Mouse (Mus musculus): ENCODE data around the gene Cib2. TPM values are rescaled to one million over a fixed set of nuclear protein-coding genes. Genes with fewer than 3 reads are reported as not detected.
A peak's percentile ranks its signal among the peaks of the same experiment; 100 is the strongest.

The Cib2 gene
- polyA plus RNA-seq, 1 experiment from 2014 or later = 15.3 TPM

DNA sequence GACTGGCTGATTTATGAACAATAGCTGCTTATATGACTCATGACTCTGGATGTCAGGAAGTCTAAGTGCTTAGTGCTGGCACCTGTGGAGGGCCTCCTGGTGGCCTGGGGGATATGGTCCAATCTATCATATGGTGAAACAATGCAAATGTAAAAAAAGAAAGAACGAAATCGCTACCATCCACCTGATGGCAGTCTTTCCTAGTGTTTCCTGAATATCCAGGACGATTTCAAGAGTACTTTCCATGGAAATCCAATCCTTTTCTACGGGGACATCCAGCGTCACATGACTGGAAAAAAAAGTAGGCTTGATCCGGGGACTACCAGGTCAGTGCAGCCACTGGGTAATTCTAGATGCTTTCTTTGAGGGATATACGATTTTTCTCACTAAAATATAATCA lies 32.3 kb downstream of the Cib2 start:
- no peak overlapping the region for H3K27ac ChIP-seq (ENCODE audit: low read length)
- no peaks in the 10 kb centered on the region for H3K27me3 ChIP-seq (ENCODE audit: control insufficient read depth, insufficient read depth, low read length)
- WGBS = 65% methylated on average over 7 of the region's 7 CpGs

DNA sequence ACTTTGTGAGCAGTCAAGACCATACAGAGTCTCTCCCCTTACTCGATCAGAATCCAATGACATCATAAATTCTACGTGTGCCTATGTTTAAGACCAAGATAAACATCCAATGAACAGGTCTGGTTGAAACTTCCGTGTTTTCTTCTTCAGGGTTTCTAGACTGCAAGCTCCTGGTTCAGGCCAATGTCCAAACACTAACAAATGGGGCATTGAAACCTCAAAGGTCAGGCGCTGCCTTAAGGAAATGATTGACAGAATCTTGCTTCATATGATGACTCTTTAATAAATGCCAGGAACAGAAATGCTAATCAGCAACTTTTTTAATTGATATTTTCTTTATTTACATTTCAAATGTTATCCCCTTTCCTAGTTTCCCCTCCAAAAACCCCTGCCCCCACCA lies 39.7 kb downstream of the Cib2 start:
- WGBS = 65% methylated on average over 4 of the region's 4 CpGs
- no peak overlapping the region for H3K27ac ChIP-seq (ENCODE audit: low read length)
- no peak for ATAC-seq (ENCODE audit: insufficient number of reproducible peaks, insufficient read depth, low FRiP score, low read depth)
- H3K4me1 ChIP-seq (ENCODE audit: control insufficient read depth, insufficient read depth, low read length) = no peaks in the 10 kb centered on the region
- H3K4me3 ChIP-seq (ENCODE audit: low read depth, low read length) = no peak overlapping the region
- no peak overlapping the region for H3K9ac ChIP-seq (replicated peaks; ENCODE audit: low read depth, low read length)
- H3K4me2 ChIP-seq (replicated peaks; ENCODE audit: low read depth, low read length) = no peak overlapping the region
- no peaks in the 10 kb centered on the region for H3K9me3 ChIP-seq (ENCODE audit: control insufficient read depth, low read depth, low read length)
- H3K27me3 ChIP-seq (ENCODE audit: control insufficient read depth, insufficient read depth, low read length) = no peaks in the 10 kb centered on the region
- no peaks in the 10 kb centered on the region for H3K36me3 ChIP-seq (ENCODE audit: control insufficient read depth, insufficient read depth, low read length)

More for the DNA sequence above, 32.3 kb downstream of the Cib2 start:
- Histone ChIP-seq H3K9me3 (ENCODE audit: control insufficient read depth, low read depth, low read length) (no peaks in the 10 kb centered on the region), H3K9ac (replicated peaks; ENCODE audit: low read depth, low read length) (no peak overlapping the region), H3K4me3 (ENCODE audit: low read depth, low read length) (no peak overlapping the region), H3K4me1 (ENCODE audit: control insufficient read depth, insufficient read depth, low read length) (no peaks in the 10 kb centered on the region), H3K4me2 (replicated peaks; ENCODE audit: low read depth, low read length) (no peak overlapping the region), H3K36me3 (ENCODE audit: control insufficient read depth, insufficient read depth, low read length) (no peaks in the 10 kb centered on the region)
- no peak for ATAC-seq (ENCODE audit: insufficient number of reproducible peaks, insufficient read depth, low FRiP score, low read depth)

DNA sequence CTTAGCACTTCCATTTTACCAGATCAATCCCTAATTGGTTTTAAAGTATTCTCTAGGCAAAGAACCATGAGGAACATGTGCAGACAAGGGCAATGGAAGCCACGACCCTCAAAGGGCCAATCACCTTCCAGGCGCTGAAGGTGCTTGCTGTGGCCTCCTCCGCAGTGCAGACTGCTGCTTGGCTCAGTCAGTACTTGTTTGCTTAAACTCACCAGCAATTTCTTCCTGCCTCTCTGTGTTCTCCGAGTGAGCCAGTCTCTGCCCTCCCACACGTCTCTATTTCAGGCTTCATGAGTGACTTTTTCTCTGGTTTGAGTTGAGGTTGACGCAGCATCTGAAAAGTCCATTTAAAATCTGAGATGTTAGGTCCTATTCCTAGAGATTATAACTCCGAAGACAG lies 41.1 kb downstream of the Cib2 start:
- WGBS = 60% methylated on average over 7 of the region's 7 CpGs

DNA sequence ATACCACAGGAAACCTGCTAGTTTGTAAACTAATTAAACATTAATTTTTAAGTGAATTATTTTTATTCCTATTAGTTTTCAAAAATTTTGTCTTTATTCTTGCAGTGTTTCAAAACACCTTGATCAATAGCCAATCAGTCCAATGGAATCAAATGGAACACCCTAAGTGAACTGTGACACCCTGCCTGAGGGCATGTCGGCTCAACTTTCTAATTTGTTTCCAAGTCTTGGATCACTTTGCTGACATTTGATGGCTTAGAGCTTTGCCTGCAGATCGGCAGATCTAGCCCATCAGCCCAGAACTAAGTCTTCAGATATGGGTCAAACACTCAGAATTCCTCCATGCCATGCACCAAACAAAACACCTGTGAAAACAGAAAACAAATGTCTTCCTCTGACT lies 44.0 kb downstream of the Cib2 start:
- no peak overlapping the region for H3K4me3 ChIP-seq (ENCODE audit: low read depth, low read length)
- 71% methylated on average over 2 of the region's 2 CpGs for WGBS
- H3K27me3 ChIP-seq (ENCODE audit: control insufficient read depth, insufficient read depth, low read length) = no peaks in the 10 kb centered on the region
- H3K4me1 ChIP-seq (ENCODE audit: control insufficient read depth, insufficient read depth, low read length) = no peaks in the 10 kb centered on the region
- H3K4me2 ChIP-seq (replicated peaks; ENCODE audit: low read depth, low read length) = no peak overlapping the region
- H3K36me3 ChIP-seq (ENCODE audit: control insufficient read depth, insufficient read depth, low read length) = no peaks in the 10 kb centered on the region
- no peak overlapping the region for H3K27ac ChIP-seq (ENCODE audit: low read length)
- ATAC-seq (ENCODE audit: insufficient number of reproducible peaks, insufficient read depth, low FRiP score, low read depth) = no peak
- H3K9ac ChIP-seq (replicated peaks; ENCODE audit: low read depth, low read length) = no peak overlapping the region
- no peaks in the 10 kb centered on the region for H3K9me3 ChIP-seq (ENCODE audit: control insufficient read depth, low read depth, low read length)

More for the DNA sequence above, 41.1 kb downstream of the Cib2 start:
- no peaks in the 10 kb centered on the region for H3K27me3 ChIP-seq (ENCODE audit: control insufficient read depth, insufficient read depth, low read length)
- H3K4me2 ChIP-seq (replicated peaks; ENCODE audit: low read depth, low read length) = no peak overlapping the region
- no peak for ATAC-seq (ENCODE audit: insufficient number of reproducible peaks, insufficient read depth, low FRiP score, low read depth)
- H3K9me3 ChIP-seq (ENCODE audit: control insufficient read depth, low read depth, low read length) = no peaks in the 10 kb centered on the region
- no peak overlapping the region for H3K27ac ChIP-seq (ENCODE audit: low read length)
- no peak overlapping the region for H3K9ac ChIP-seq (replicated peaks; ENCODE audit: low read depth, low read length)
- no peaks in the 10 kb centered on the region for H3K4me1 ChIP-seq (ENCODE audit: control insufficient read depth, insufficient read depth, low read length)
- no peak overlapping the region for H3K4me3 ChIP-seq (ENCODE audit: low read depth, low read length)
- no peaks in the 10 kb centered on the region for H3K36me3 ChIP-seq (ENCODE audit: control insufficient read depth, insufficient read depth, low read length)

DNA sequence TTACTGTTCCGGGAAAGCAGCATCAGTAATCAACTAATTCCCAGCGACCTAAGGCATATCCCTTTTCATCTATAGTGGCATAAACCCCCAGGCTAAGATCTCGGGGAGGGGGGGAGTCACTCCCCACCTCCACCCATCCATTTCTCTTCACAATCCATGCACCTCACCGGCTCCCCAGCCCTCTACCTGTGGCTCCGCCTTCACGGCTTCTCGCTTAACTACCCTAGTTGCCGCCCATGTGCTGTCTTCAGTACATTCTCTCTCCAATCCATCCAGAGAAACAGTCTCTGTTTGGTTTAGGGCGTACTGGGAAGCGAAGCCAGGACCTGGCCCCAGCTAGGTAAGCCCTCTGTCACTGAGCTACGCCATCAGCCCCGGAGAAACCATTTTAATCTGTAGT lies 57.1 kb downstream of the Cib2 start:
- ATAC-seq (ENCODE audit: insufficient number of reproducible peaks, insufficient read depth, low FRiP score, low read depth) = no peak
- Histone ChIP-seq H3K27me3 (ENCODE audit: control insufficient read depth, insufficient read depth, low read length) (0 out of 2 replicates have a peak, but pooled peaks cover 3% of the 10 kb centered on the region), H3K27ac (ENCODE audit: low read length) (no peak overlapping the region), H3K9me3 (ENCODE audit: control insufficient read depth, low read depth, low read length) (no peaks in the 10 kb centered on the region), H3K4me2 (replicated peaks; ENCODE audit: low read depth, low read length) (peak overlapping the region; percentile 97), H3K4me1 (ENCODE audit: control insufficient read depth, insufficient read depth, low read length) (no peaks in the 10 kb centered on the region), H3K9ac (replicated peaks; ENCODE audit: low read depth, low read length) (no peak overlapping the region), H3K36me3 (ENCODE audit: control insufficient read depth, insufficient read depth, low read length) (no peaks in the 10 kb centered on the region), H3K4me3 (ENCODE audit: low read depth, low read length) (no peak overlapping the region)
- WGBS = 7% methylated on average over 12 of the region's 12 CpGs

DNA sequence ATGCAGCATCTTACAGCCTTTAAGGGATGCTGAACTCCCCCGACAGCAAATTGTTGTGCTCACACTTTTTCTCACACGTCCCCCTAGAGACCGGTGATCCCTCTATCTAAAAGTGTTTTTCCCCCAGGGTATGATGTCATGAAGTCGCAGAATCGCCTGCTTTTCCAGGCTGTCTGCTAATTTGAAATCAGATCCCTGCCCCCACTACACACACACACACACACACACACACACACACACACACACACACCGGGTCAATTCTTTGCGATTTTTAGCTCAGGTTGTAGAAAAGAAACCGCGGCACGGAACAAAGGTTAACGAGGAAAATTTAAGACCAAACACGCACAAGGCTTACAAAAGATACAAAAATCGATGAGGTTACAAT lies 57.9 kb downstream of the Cib2 start:
- no peaks in the 10 kb centered on the region for H3K4me1 ChIP-seq (ENCODE audit: control insufficient read depth, insufficient read depth, low read length)
- no peak overlapping the region for H3K9ac ChIP-seq (replicated peaks; ENCODE audit: low read depth, low read length)
- peak overlapping the region; percentile 71 for H3K4me3 ChIP-seq (ENCODE audit: low read depth, low read length)
- H3K4me2 ChIP-seq (replicated peaks; ENCODE audit: low read depth, low read length) = peak overlapping the region; percentile 97
- H3K27me3 ChIP-seq (ENCODE audit: control insufficient read depth, insufficient read depth, low read length) = 0 out of 2 replicates have a peak, but pooled peaks cover 3% of the 10 kb centered on the region
- 6% methylated on average over 13 of the region's 13 CpGs for WGBS
- no peaks in the 10 kb centered on the region for H3K9me3 ChIP-seq (ENCODE audit: control insufficient read depth, low read depth, low read length)
- H3K36me3 ChIP-seq (ENCODE audit: control insufficient read depth, insufficient read depth, low read length) = no peaks in the 10 kb centered on the region
- no peak overlapping the region for H3K27ac ChIP-seq (ENCODE audit: low read length)
- no peak for ATAC-seq (ENCODE audit: insufficient number of reproducible peaks, insufficient read depth, low FRiP score, low read depth)

DNA sequence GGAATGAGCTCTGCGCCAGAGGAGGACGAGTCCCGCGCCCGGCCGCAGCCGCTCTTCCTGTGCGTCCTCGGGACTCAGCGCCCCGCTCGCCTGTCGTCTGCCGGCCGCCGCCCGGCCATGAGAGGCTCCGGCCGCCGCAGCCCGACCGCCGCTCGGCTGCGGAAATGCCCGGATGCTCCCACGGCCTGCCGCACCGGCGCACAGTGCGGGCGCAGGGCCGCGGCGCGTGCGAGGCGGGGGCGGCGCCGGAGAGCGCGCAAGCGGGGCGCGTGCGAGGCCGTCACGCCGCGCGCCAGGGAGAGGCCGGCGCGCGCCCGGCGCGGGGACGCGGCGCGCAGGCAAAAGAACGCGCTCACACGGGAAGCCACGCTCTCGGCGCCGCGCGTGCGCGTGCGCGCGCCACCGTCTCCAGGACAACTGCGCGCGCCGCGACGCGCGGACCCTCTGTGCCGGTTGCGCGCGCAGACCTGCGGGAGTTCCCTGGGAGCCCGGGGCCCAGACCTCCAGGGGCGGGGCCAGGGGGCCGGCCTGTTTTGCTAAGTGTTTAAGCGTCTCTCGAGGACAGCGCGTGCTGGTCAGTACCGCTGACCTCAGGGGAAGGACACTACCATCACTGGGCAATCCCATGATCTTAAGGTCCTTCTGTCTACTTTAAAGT lies 58.4 kb downstream of the Cib2 start, which contains the start of gene Dmxl2:
TSS of gene Dmxl2 (minus strand) at position 174 of the 658 bp plus-strand sequence.
- no peaks in the 10 kb centered on the region for H3K4me1 ChIP-seq (ENCODE audit: control insufficient read depth, insufficient read depth, low read length)
- peak; percentile 92 for ATAC-seq (ENCODE audit: insufficient number of reproducible peaks, insufficient read depth, low FRiP score, low read depth)
- no peaks in the 10 kb centered on the region for H3K9me3 ChIP-seq (ENCODE audit: control insufficient read depth, low read depth, low read length)
- 0 out of 2 replicates have a peak, but pooled peaks cover 3% of the 10 kb centered on the region for H3K27me3 ChIP-seq (ENCODE audit: control insufficient read depth, insufficient read depth, low read length)
- H3K36me3 ChIP-seq (ENCODE audit: control insufficient read depth, insufficient read depth, low read length) = no peaks in the 10 kb centered on the region
- H3K27ac ChIP-seq (ENCODE audit: low read length) = no peak within 1 kb of the TSS
- peak within 1 kb of the TSS; percentile 71 for H3K4me3 ChIP-seq (ENCODE audit: low read depth, low read length)
- peak within 1 kb of the TSS; percentile 97 for H3K4me2 ChIP-seq (replicated peaks; ENCODE audit: low read depth, low read length)
- peak within 1 kb of the TSS; percentile 58; the same call in 1 of the 2 replicates for H3K9ac ChIP-seq (replicated peaks; ENCODE audit: low read depth, low read length)
- under 1% methylated on average over 98 of the region's 99 CpGs for WGBS

DNA sequence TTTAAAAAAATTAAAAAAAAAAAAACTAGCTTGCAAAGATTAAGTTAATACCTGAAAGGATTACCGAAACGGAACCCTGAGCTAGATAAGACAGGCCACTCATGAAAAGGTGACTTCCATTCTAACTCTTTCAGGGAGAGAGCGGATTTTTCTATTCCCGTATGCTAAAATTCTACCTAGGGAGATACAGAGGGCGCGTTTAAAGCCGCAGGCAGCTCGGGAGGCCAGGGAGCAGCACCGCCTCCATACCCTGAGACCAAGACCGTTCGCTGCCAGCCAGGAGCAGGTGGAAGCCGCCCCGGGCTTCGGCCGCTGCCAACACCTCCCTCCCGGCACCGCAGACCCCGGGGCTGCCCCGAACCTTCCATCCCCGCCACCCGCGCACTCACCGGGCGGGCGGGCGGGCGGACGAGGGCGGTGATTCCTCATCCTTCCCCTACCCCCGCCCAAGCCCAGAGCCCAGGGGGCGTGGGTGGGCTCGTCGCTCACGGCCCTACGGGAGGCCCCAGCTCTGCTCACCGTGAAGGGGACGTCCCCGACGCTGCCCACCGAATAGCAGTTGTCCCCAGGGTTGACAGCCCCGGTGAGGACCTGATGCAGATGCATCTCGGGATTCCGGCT lies 59.1 kb downstream of the Cib2 start:
- H3K27ac ChIP-seq (ENCODE audit: low read length) = no peak overlapping the region
- no peaks in the 10 kb centered on the region for H3K4me1 ChIP-seq (ENCODE audit: control insufficient read depth, insufficient read depth, low read length)
- WGBS = under 1% methylated on average over 41 of the region's 43 CpGs
- H3K4me2 ChIP-seq (replicated peaks; ENCODE audit: low read depth, low read length) = peak overlapping the region; percentile 97
- H3K27me3 ChIP-seq (ENCODE audit: control insufficient read depth, insufficient read depth, low read length) = 0 out of 2 replicates have a peak, but pooled peaks cover 3% of the 10 kb centered on the region
- H3K9ac ChIP-seq (replicated peaks; ENCODE audit: low read depth, low read length) = peak overlapping the region; percentile 58; the same call in 1 of the 2 replicates
- ATAC-seq (ENCODE audit: insufficient number of reproducible peaks, insufficient read depth, low FRiP score, low read depth) = peak; percentile 53; the same call in 1 of the 2 replicates
- no peaks in the 10 kb centered on the region for H3K36me3 ChIP-seq (ENCODE audit: control insufficient read depth, insufficient read depth, low read length)
- no peaks in the 10 kb centered on the region for H3K9me3 ChIP-seq (ENCODE audit: control insufficient read depth, low read depth, low read length)
- peak overlapping the region; percentile 71 for H3K4me3 ChIP-seq (ENCODE audit: low read depth, low read length)

All from stomach, embryonic 14.5 days (tissue).